Mouse (Mus musculus): Measurements from ENCODE around the gene Prkn. TPM values are rescaled to one million over a fixed set of nuclear protein-coding genes. Genes with fewer than 3 reads are reported as not detected.

The Prkn gene
- polyA plus RNA-seq, 1 experiment from 2014 or later, result 3.9 TPM

DNA sequence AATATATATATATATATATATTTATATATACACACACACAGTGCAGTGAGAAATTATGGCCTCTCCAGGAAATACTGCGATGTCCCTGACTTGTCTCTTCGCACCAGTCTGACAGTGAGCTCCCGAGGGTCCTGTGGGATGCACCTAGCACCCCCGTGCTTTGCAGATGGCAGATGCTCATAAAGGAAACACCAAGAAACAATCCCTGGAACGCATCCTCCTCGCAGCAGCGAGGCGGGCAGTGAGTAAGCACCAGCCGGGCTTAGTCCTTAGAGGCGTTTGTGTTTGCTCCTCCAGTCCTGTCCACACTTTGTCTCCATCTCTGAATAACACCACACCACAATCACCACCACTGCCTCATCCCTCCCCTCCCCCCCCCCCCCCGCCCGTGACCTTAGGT, 939.4 kb downstream of the Prkn start:
- H3K27ac ChIP-seq (ENCODE audit: low read length), result no peak overlapping the region
- 90% methylated on average over 10 of the region's 12 CpGs for WGBS
- H3K4me2 ChIP-seq (ENCODE audit: low read length), result no peak overlapping the region
- no peaks in the 10 kb centered on the region for H3K36me3 ChIP-seq (ENCODE audit: control insufficient read depth, insufficient read depth)
- H3K9ac ChIP-seq (replicated peaks; ENCODE audit: low read depth, low read length), result no peak overlapping the region
- no peaks in the 10 kb centered on the region for H3K9me3 ChIP-seq (ENCODE audit: control insufficient read depth, low read length)
- H3K4me1 ChIP-seq (replicated peaks; ENCODE audit: control insufficient read depth, insufficient read depth, low read length), result no peaks in the 10 kb centered on the region
- no peak for ATAC-seq
- H3K4me3 ChIP-seq (replicated peaks; ENCODE audit: low read length), result no peak overlapping the region
- H3K27me3 ChIP-seq (replicated peaks; ENCODE audit: control insufficient read depth, insufficient read depth, low read length), result no peaks in the 10 kb centered on the region

DNA sequence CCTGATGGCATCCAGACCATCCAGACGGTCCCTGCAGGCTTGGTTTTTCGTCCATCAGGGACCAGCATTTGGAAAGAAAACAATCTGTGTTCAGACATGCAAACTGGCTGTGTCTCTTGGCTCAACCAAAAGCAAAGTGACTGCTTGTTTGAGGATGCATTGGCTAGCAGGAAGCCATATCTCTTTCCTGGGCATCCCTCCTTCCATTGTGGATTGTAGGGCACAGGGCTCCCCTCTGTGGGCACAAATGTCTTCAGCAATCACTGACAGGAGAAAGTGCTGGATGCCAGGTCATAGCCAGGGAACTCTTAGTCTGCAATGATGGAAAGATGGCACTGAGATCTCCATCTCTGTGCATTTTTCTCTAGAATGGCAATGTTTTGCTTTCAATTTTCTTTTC, 939.8 kb downstream of the Prkn start:
- Histone ChIP-seq H3K4me1 (replicated peaks; ENCODE audit: control insufficient read depth, insufficient read depth, low read length) (no peaks in the 10 kb centered on the region), H3K4me3 (replicated peaks; ENCODE audit: low read length) (no peak overlapping the region), H3K9me3 (ENCODE audit: control insufficient read depth, low read length) (no peaks in the 10 kb centered on the region), H3K9ac (replicated peaks; ENCODE audit: low read depth, low read length) (no peak overlapping the region), H3K36me3 (ENCODE audit: control insufficient read depth, insufficient read depth) (no peaks in the 10 kb centered on the region), H3K27me3 (replicated peaks; ENCODE audit: control insufficient read depth, insufficient read depth, low read length) (no peaks in the 10 kb centered on the region), H3K27ac (ENCODE audit: low read length) (no peak overlapping the region), H3K4me2 (ENCODE audit: low read length) (no peak overlapping the region)
- 60% methylated on average over 2 of the region's 2 CpGs for WGBS
- no peak for ATAC-seq

DNA sequence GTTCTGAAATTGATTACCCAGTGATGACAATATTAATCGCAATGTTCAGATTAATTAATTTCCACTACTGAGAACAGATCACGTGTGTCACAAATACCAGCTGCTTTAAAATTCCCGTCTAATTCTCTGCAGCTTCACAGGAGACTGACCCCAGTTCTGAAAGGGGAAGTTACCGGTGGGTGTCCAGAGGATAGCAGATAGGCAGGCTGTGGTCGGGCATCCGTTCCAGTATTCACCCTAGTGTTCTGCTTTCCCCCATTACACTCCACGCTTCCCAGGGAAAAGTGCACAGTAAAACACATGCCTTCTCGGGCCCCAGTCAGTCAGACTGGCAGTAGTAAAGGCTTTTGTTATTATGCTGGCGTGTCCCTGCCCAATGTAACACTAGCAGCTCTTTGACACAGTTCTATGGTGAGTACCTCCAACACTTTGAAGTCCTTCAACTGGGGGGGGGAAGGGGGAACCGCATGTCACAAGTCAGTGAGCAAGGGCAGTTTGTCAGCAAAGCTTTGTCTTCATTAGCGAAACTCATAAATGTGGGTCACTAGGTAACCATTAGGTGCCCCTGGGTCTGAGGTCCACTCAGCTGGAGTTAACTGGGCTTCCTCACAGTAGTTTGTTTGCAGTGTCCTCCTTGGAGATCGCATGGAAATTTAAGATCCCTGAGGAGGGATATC, 940.8 kb downstream of the Prkn start:
- Histone ChIP-seq H3K36me3 (ENCODE audit: control insufficient read depth, insufficient read depth) (no peaks in the 10 kb centered on the region), H3K27ac (ENCODE audit: low read length) (no peak overlapping the region), H3K4me1 (replicated peaks; ENCODE audit: control insufficient read depth, insufficient read depth, low read length) (no peaks in the 10 kb centered on the region), H3K4me3 (replicated peaks; ENCODE audit: low read length) (no peak overlapping the region), H3K9ac (replicated peaks; ENCODE audit: low read depth, low read length) (no peak overlapping the region), H3K4me2 (ENCODE audit: low read length) (no peak overlapping the region), H3K9me3 (ENCODE audit: control insufficient read depth, low read length) (no peaks in the 10 kb centered on the region), H3K27me3 (replicated peaks; ENCODE audit: control insufficient read depth, insufficient read depth, low read length) (no peaks in the 10 kb centered on the region)
- WGBS, result 58% methylated on average over 12 of the region's 12 CpGs
- no peak for ATAC-seq

DNA sequence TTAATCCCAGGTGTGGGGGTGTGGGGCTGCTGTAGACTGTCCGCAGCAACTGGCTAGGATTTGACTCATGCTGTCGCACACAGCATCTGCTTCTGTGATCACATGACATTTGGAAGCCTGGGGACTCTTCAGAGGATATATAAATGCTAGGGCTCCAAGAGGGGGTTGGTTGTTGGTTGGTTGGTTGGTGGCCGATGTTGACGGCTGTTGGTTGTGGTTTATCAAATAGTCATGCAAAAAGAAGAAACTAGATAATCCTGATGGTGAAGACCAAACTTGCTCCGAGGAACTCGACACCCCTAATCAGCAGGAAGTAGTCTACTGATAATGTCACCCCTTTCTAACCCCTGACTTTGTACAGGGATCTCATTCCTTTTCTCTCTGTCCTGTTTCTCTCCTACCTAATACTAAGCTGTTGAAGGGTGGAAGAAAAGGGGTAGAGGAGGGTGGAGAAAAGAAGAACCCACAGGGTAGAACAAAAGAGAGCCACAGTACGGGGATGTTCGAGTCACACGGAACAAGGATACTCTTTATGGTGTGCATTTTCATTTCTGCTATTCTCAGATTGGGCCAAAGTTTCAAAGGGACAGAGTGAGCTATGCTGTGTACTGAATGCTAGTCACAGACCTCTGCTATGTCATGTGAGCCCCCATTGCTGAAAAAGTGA, 948.2 kb downstream of the Prkn start:
- Histone ChIP-seq H3K9ac (replicated peaks; ENCODE audit: low read depth, low read length) (no peak overlapping the region), H3K4me1 (replicated peaks; ENCODE audit: control insufficient read depth, insufficient read depth, low read length) (no peaks in the 10 kb centered on the region), H3K4me3 (replicated peaks; ENCODE audit: low read length) (no peak overlapping the region), H3K9me3 (ENCODE audit: control insufficient read depth, low read length) (no peaks in the 10 kb centered on the region), H3K36me3 (ENCODE audit: control insufficient read depth, insufficient read depth) (no peaks in the 10 kb centered on the region), H3K27me3 (replicated peaks; ENCODE audit: control insufficient read depth, insufficient read depth, low read length) (no peaks in the 10 kb centered on the region), H3K27ac (ENCODE audit: low read length) (no peak overlapping the region), H3K4me2 (ENCODE audit: low read length) (no peak overlapping the region)
- no peak for ATAC-seq
- WGBS, result 89% methylated on average over 9 of the region's 9 CpGs

DNA sequence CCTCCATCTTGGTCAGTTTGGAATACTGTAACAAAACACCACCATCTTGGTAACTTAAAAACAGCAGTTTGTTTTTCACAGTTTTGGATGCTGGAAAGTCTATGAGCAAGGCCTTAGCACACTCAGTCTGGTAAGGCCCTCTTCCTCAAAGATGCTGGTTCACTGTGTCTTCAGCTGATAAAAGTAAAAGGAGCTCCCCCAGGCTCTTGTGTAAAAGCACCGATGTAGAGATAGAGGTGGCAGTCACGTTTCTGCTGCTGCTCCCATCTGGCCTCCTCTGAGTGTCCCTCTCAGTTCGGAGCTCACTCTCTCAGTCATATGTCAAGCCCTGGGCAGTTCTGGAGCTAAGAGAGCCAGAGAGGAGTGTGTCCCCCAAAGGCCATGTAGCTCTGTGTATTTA, 955.8 kb downstream of the Prkn start:
- Histone ChIP-seq H3K36me3 (ENCODE audit: control insufficient read depth, insufficient read depth) (no peaks in the 10 kb centered on the region), H3K4me3 (replicated peaks; ENCODE audit: low read length) (no peak overlapping the region), H3K27me3 (replicated peaks; ENCODE audit: control insufficient read depth, insufficient read depth, low read length) (no peaks in the 10 kb centered on the region), H3K4me1 (replicated peaks; ENCODE audit: control insufficient read depth, insufficient read depth, low read length) (no peaks in the 10 kb centered on the region), H3K4me2 (ENCODE audit: low read length) (no peak overlapping the region), H3K27ac (ENCODE audit: low read length) (no peak overlapping the region), H3K9me3 (ENCODE audit: control insufficient read depth, low read length) (no peaks in the 10 kb centered on the region), H3K9ac (replicated peaks; ENCODE audit: low read depth, low read length) (no peak overlapping the region)
- no peak for ATAC-seq
- WGBS, result 84% methylated on average over 3 of the region's 3 CpGs

DNA sequence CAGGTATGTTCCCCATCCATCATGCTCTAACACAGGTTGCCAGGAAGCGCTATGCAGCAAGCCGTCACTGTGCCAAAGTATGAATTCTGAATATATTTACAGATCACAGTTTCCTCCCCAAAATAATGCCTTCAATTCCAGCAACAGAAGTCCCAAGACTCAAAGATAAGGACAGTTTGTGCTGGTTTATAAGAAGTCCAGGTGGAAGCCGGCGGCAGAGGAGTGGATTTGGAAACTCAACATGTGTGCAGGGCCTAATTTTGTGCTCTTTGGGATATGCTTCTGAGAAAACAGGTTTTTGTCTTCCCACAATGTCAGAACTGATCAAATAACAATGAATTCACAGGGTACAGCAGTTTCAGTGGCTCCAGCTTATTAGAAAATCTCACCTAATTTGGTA, 961.0 kb downstream of the Prkn start:
- Histone ChIP-seq H3K4me2 (ENCODE audit: low read length) (no peak overlapping the region), H3K36me3 (ENCODE audit: control insufficient read depth, insufficient read depth) (no peaks in the 10 kb centered on the region), H3K4me3 (replicated peaks; ENCODE audit: low read length) (no peak overlapping the region), H3K4me1 (replicated peaks; ENCODE audit: control insufficient read depth, insufficient read depth, low read length) (no peaks in the 10 kb centered on the region), H3K27me3 (replicated peaks; ENCODE audit: control insufficient read depth, insufficient read depth, low read length) (no peaks in the 10 kb centered on the region), H3K27ac (ENCODE audit: low read length) (no peak overlapping the region), H3K9me3 (ENCODE audit: control insufficient read depth, low read length) (no peaks in the 10 kb centered on the region), H3K9ac (replicated peaks; ENCODE audit: low read depth, low read length) (no peak overlapping the region)
- ATAC-seq, result no peak
- WGBS, result 96% methylated on average over 4 of the region's 4 CpGs

DNA sequence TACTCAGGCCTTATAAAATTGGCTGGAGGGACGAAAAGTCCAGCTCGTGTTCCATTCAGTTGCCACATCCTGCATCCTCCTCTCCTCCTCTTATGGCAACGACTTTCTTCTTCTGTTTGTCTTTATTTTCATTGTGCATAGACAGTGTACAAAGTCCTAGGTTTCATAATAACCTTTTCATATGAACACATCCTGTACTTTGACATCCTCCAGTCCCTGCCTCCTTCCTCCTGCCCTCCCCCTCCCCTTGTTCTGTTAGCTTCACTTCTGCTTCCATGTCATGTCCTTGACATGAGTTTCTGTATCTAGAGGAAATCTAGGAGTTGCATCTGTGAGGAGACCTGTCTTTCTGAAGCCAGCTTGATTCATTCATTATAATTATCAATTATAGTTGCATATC, 967.1 kb downstream of the Prkn start:
- Histone ChIP-seq H3K4me3 (replicated peaks; ENCODE audit: low read length) (no peak overlapping the region), H3K27me3 (replicated peaks; ENCODE audit: control insufficient read depth, insufficient read depth, low read length) (no peaks in the 10 kb centered on the region), H3K4me1 (replicated peaks; ENCODE audit: control insufficient read depth, insufficient read depth, low read length) (no peaks in the 10 kb centered on the region), H3K9ac (replicated peaks; ENCODE audit: low read depth, low read length) (no peak overlapping the region), H3K9me3 (ENCODE audit: control insufficient read depth, low read length) (no peaks in the 10 kb centered on the region), H3K36me3 (ENCODE audit: control insufficient read depth, insufficient read depth) (no peaks in the 10 kb centered on the region), H3K27ac (ENCODE audit: low read length) (no peak overlapping the region), H3K4me2 (ENCODE audit: low read length) (no peak overlapping the region)
- no peak for ATAC-seq
- WGBS, result 87% methylated on average over 3 of the region's 3 CpGs

DNA sequence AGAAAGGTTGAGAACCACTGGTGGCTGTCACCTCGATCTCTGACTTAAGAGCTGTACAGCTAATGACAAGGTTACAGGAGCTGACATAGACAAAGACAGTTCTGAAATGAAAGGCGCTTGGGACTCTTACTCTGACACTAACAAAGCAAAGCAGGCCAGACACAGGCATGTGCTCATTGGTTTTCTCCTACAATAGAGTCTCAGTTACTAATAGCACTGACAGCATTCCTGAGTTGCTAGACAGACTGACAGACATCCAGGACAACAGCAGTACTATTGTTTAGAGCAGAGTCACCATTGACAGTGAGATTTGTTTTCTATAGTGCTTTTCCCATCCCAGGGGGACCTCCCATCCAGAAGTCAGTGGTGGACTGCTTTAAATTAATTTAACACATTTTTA, 977.7 kb downstream of the Prkn start:
- Histone ChIP-seq H3K36me3 (ENCODE audit: control insufficient read depth, insufficient read depth) (no peaks in the 10 kb centered on the region), H3K9ac (replicated peaks; ENCODE audit: low read depth, low read length) (no peak overlapping the region), H3K4me2 (ENCODE audit: low read length) (no peak overlapping the region), H3K4me3 (replicated peaks; ENCODE audit: low read length) (no peak overlapping the region), H3K27me3 (replicated peaks; ENCODE audit: control insufficient read depth, insufficient read depth, low read length) (no peaks in the 10 kb centered on the region; the same call in 1 of the 2 replicates), H3K27ac (ENCODE audit: low read length) (no peak overlapping the region), H3K4me1 (replicated peaks; ENCODE audit: control insufficient read depth, insufficient read depth, low read length) (no peaks in the 10 kb centered on the region; the same call in 1 of the 2 replicates), H3K9me3 (ENCODE audit: control insufficient read depth, low read length) (no peaks in the 10 kb centered on the region; the same call in 1 of the 2 replicates)
- ATAC-seq, result no peak
- 58% methylated on average over 2 of the region's 2 CpGs for WGBS

DNA sequence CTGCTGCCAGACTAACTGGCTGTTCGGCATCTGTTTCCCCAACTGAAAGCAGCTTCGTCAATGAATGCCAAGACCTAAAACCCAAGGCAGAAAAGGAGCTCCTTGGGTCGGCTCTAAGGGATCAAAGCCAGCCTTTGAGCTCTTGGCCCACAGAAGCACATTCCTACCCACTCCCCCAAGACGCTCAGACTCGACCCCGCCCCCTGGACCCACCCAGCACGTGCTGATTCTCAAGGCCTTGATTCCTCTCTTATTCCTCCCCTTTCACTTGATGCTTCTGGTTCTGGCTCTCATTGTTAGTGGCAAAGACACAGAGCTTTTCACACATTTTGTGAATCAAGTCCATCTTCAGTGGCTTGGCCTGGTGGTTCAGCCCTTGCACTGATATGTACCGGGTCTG, 979.3 kb downstream of the Prkn start:
- H3K36me3 ChIP-seq (ENCODE audit: control insufficient read depth, insufficient read depth), result no peaks in the 10 kb centered on the region

More for the DNA sequence above, 979.3 kb downstream of the Prkn start:
- Histone ChIP-seq H3K27me3 (replicated peaks; ENCODE audit: control insufficient read depth, insufficient read depth, low read length) (no peaks in the 10 kb centered on the region; the same call in 1 of the 2 replicates), H3K4me1 (replicated peaks; ENCODE audit: control insufficient read depth, insufficient read depth, low read length) (no peaks in the 10 kb centered on the region; the same call in 1 of the 2 replicates), H3K9ac (replicated peaks; ENCODE audit: low read depth, low read length) (no peak overlapping the region), H3K4me3 (replicated peaks; ENCODE audit: low read length) (no peak overlapping the region), H3K27ac (ENCODE audit: low read length) (no peak overlapping the region), H3K9me3 (ENCODE audit: control insufficient read depth, low read length) (no peaks in the 10 kb centered on the region; the same call in 1 of the 2 replicates), H3K4me2 (ENCODE audit: low read length) (no peak overlapping the region)
- 47% methylated on average over 8 of the region's 8 CpGs for WGBS
- no peak for ATAC-seq

Data from forebrain, embryonic 16.5 days (tissue).